Mouse (Mus musculus) kidney, embryonic 14.5 days (tissue): ENCODE measurements at regions not wholly inside any gene's neighbourhood (a gene's known extent, or its start where the extent isn't known, plus 50 kb on each side); places are given as distances from the start of the nearest gene placed in this dataset.

Experiments used
- ATAC-seq: fragments of 200-750 bp; cut with Nextera tagmentation; 2 replicates; pipeline ENCODE4 v1.8.0; 2017; ENCODE audit warnings: moderate number of reproducible peaks, mild to moderate bottlenecking, moderate TSS enrichment, moderate library complexity; ENCODE audit not compliant: low FRiP score, low TSS enrichment
- H3K27ac ChIP-seq: fragments of 300-500 bp; sonication (generic); 2 replicates; pipeline ENCODE4 v1.5.1; 2014; ENCODE audit warnings: low read depth, mild to moderate bottlenecking, low read length, moderate library complexity, mixed read lengths
- H3K27me3 ChIP-seq: fragments of 300-500 bp; sonication (generic); 2 replicates; pipeline ENCODE4 v1.6.1; 2014; ENCODE audit warnings: mild to moderate bottlenecking, low read length; ENCODE audit not compliant: control insufficient read depth, insufficient read depth
- H3K36me3 ChIP-seq: fragments of 300-500 bp; sonication (generic); 2 replicates; pipeline ENCODE4 v1.6.1; 2014; ENCODE audit warnings: low read length, mixed read lengths; ENCODE audit not compliant: control insufficient read depth, insufficient read depth
- H3K4me1 ChIP-seq: fragments of 300-500 bp; sonication (generic); 2 replicates; pipeline ENCODE4 v1.6.1; 2014; ENCODE audit warnings: low read length, mixed read lengths; ENCODE audit not compliant: control insufficient read depth, insufficient read depth
- H3K4me2 ChIP-seq: fragments of 300-500 bp; sonication (generic); replicated peaks from 2 replicates; pipeline ENCODE4 v1.6.1; 2014; ENCODE audit warnings: low read depth, mild to moderate bottlenecking, low read length
- H3K4me3 ChIP-seq: fragments of 300-500 bp; sonication (generic); 2 replicates; pipeline ENCODE4 v1.5.1; 2014; ENCODE audit warnings: mild to moderate bottlenecking, low read length
- H3K9ac ChIP-seq: fragments of 300-500 bp; sonication (generic); 2 replicates; pipeline ENCODE4 v1.6.1; 2014; ENCODE audit warnings: low read depth, mild to moderate bottlenecking, low read length, moderate library complexity
- H3K9me3 ChIP-seq: fragments of 300-500 bp; sonication (generic); 2 replicates; pipeline ENCODE4 v1.6.1; 2016; ENCODE audit warnings: low read length; ENCODE audit not compliant: control insufficient read depth
- WGBS: fragments of 180-500 bp; shearing (Covaris S2); extraction: QIAGEN DNeasy Blood & Tissue Kit; methylation state at CpG from one replicate; pipeline ENCODE4 v1.1.7; 2014; 5-methylcytosine and 5-hydroxymethylcytosine counted together

DNA sequence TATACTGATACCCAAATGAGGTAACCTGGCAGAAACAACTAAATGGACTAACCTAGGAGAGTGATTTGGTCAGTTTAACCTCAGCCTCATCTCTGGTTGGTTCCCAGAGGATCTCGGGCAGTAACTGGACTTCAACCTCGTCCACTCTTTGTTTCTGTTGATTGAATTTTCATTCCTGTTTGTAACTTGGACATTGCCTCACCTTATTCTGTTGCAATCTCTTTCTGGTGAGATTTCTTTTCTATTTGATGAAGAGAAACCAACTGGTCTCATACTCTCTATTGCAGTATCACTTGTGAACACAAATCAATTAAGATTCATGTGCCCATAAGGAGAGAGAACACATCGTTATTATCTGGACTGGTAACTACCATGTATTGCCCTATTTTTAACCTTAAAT, 163.3 kb upstream of the Ano5 start:
- Histone ChIP-seq H3K4me3 (no peak overlapping the region), H3K27ac (no peak overlapping the region), H3K9me3 (no peaks in the 10 kb centered on the region), H3K36me3 (no peaks in the 10 kb centered on the region), H3K27me3 (no peaks in the 10 kb centered on the region), H3K9ac (no peak overlapping the region), H3K4me1 (no peaks in the 10 kb centered on the region), H3K4me2 (no peak overlapping the region)
- no peak for ATAC-seq
- 87% methylated on average over 3 of the region's 3 CpGs for WGBS

DNA sequence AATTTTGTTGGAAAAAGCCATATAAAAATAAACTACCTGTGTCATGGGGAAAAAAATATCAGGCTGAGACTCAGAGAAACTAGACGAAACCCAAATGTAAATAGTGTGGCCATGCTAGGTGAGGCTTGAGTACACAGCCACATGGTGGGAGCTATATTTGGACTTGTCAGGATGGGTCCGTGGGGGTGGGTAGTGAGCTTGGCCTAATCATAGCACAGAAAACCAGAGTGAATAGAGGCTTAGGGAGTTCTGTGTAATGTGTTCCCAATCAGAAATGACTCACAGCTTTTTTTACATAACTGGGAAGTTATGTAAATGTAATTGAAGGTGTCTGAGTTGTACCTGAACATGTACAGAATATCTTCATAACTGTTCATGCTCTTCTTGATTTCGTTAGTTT, 150.7 kb upstream of the Ano5 start:
- Histone ChIP-seq H3K4me3 (no peak overlapping the region), H3K9ac (no peak overlapping the region), H3K4me2 (no peak overlapping the region), H3K27ac (no peak overlapping the region), H3K4me1 (no peaks in the 10 kb centered on the region), H3K9me3 (no peaks in the 10 kb centered on the region), H3K27me3 (no peaks in the 10 kb centered on the region), H3K36me3 (no peaks in the 10 kb centered on the region)
- ATAC-seq: no peak
- WGBS: 71% methylated on average over 3 of the region's 3 CpGs

DNA sequence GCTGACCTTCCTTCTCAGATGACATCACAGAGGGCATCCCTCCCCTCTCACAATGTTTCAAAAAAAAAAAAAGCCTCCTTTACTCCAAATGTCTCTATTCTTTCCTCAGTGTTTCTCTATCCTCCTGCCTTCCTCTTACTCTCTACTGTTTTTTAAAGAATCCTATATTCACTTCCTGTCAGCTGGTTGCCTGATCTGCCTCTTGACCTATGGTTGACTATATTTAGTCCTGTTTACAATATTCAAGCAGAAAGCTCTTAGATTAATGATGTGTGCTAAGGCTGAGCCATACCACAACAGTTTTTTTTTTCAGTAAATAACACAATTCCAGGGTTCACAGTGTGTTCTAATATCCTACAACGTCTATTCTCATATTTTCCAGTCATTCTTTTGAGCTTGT, 133.2 kb upstream of the Ano5 start:
- Histone ChIP-seq H3K9me3 (no peaks in the 10 kb centered on the region), H3K9ac (no peak overlapping the region), H3K27ac (no peak overlapping the region), H3K27me3 (no peaks in the 10 kb centered on the region), H3K4me3 (no peak overlapping the region), H3K4me1 (no peaks in the 10 kb centered on the region), H3K36me3 (no peaks in the 10 kb centered on the region), H3K4me2 (no peak overlapping the region)
- ATAC-seq: no peak
- WGBS: 80% methylated on average over 1 of the region's 1 CpGs
